Mouse (Mus musculus) olfactory bulb, adult 2 months (tissue): ENCODE results near the gene C5ar1. TPM values are rescaled to one million over a fixed set of nuclear protein-coding genes. Genes with fewer than 3 reads are reported as not detected.

Source experiments
- H3K27ac ChIP-seq: fragments of 200-500 bp; 2 replicates; pipeline ENCODE4 v1.5.1; 2012; ENCODE audit warnings: low read depth, low read length; ENCODE audit not compliant: insufficient read depth
- H3K4me1 ChIP-seq: fragments of 200-500 bp; 2 replicates; pipeline ENCODE4 v1.6.1; 2012; ENCODE audit warnings: low read length; ENCODE audit not compliant: control insufficient read depth, insufficient read depth
- H3K4me3 ChIP-seq: fragments of 200-500 bp; 2 replicates; pipeline ENCODE4 v1.5.1; 2012; ENCODE audit warnings: mild to moderate bottlenecking, low read depth, low read length, moderate library complexity; ENCODE audit not compliant: insufficient read depth
- CTCF ChIP-seq: fragments of 200-500 bp; IDR thresholded peaks from 2 replicates; pipeline ENCODE4 v1.5.1; 2012; ENCODE audit warnings: low read depth, mild to moderate bottlenecking, low read length, moderate library complexity; ENCODE audit not compliant: insufficient read depth
- POLR2A ChIP-seq: fragments of 200-500 bp; IDR thresholded peaks from 2 replicates; pipeline ENCODE4 v1.6.1; 2012; ENCODE audit warnings: mild to moderate bottlenecking, low read depth, low read length, moderate library complexity; ENCODE audit not compliant: insufficient read depth
- WGBS: fragments of 180-500 bp; shearing (Covaris S2); methylation state at CpG from one replicate; pipeline ENCODE4 v1.1.7; 2018; 5-methylcytosine and 5-hydroxymethylcytosine counted together
- polyA plus RNA-seq: library from polyadenylated mRNA; stranded (reverse); fragments of >200 nt; gene quantifications from 2 replicates; pipeline ENCODE4 v1.2.4, GENCODE M21; 2012; ENCODE audit warnings: low replicate concordance; ENCODE audit not compliant: missing spikeins, insufficient read depth, insufficient read length

The C5ar1 gene
- polyA plus RNA-seq, 1 experiment = not detected

DNA sequence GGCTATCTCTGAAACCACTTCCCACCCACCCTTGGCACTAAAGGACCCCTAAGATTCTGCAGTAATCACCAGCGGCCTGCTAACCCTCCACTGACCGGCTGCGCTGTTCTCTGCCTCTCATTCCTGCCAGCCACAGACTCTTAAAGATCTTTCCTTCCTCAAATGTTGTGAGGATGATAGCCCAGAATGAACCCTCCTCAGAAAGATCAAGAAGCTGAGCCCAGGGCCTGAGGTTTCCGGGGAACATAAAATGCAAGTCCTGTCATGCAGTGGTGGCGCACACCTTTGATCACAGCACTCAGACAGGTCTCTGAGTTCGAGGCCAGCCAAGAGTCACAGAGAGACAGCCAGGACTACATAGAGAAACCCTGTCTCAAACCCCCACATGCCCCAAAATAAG lies 17.1 kb downstream of the C5ar1 start:
- no peak overlapping the region for H3K4me3 ChIP-seq
- no peak for TF ChIP-seq POLR2A
- no peak for TF ChIP-seq CTCF
- 87% methylated on average over 6 of the region's 6 CpGs for WGBS
- no peak overlapping the region for H3K27ac ChIP-seq
- H3K4me1 ChIP-seq = no peaks in the 10 kb centered on the region

DNA sequence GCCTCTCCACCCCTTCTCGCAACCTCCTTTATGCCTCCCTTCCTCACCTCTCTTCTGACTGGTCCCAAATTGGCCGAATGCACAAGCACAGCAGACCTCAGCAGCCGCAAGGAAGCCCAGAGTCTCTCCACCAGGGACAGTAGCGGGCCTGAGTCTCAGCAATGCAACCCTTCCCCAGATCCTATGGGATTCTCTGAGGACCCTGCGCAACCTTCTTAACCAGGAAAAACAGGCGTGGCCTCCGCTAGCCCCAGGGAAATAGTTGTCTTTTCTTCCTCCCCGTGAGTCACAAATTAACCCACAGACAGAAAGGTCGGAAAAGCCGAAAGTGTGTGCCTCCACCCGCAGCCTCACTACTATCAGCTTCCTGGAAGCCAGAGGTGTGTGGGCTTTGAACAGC lies 17.6 kb downstream of the C5ar1 start:
- TF ChIP-seq POLR2A = no peak
- TF ChIP-seq CTCF = no peak
- H3K4me1 ChIP-seq = no peaks in the 10 kb centered on the region
- no peak overlapping the region for H3K4me3 ChIP-seq
- WGBS = 65% methylated on average over 11 of the region's 11 CpGs
- H3K27ac ChIP-seq = no peak overlapping the region

DNA sequence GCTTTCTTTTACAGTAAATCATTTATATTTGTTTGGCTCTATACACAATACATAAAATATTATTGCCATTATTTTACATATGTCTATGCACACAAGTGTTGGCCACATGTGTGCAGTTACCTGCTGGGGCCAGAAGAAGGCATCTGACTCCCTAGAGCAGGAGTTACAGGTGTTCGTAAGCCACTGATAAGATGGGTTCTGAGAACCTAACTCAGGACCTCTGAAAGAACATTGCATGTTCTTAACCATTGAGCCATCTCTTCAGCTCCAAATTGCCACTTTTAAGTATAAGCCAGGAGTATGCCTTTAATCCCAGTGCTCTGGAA lies 18.4 kb downstream of the C5ar1 start:
- H3K4me3 ChIP-seq = no peak overlapping the region
- 98% methylated on average over 1 of the region's 1 CpGs for WGBS
- TF ChIP-seq POLR2A (no peak), CTCF (no peak)
- no peak overlapping the region for H3K27ac ChIP-seq
- no peaks in the 10 kb centered on the region for H3K4me1 ChIP-seq

DNA sequence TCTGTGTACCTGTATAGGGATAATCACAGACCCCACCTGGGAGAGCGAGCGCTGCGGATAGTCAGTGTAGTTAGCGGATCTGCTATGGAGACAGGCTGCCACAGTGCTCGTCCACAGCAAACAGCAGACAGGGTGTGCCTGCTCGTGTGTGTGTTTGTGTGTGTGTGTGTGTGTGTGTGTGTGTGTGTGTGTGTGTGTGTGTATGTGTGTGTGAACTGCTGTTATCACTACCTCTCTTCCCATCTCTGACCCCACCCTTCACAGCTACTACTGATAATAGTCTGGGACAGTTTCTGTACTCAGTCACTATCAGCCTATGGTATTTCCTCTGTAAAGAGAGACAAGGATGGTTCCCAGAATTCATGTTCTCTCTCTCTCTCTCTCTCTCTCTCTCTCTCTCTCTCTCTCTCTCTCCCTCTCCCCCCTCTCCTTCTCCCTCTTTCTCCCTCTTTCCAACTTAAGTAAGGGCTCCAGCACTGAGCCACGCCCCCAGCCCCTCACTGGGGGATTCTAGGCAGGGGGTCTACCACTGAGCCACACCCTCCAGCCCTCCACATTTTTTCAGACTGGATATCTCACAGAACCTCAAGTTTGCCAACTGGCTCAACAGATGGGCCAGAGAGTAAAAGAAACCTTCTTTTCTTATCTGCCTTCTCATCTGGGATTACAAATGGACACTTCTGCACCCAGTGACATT lies 18.9 kb downstream of the C5ar1 start:
- TF ChIP-seq CTCF (no peak), POLR2A (no peak)
- no peak overlapping the region for H3K27ac ChIP-seq
- 81% methylated on average over 7 of the region's 7 CpGs for WGBS
- H3K4me3 ChIP-seq = no peak overlapping the region
- H3K4me1 ChIP-seq = no peaks in the 10 kb centered on the region

DNA sequence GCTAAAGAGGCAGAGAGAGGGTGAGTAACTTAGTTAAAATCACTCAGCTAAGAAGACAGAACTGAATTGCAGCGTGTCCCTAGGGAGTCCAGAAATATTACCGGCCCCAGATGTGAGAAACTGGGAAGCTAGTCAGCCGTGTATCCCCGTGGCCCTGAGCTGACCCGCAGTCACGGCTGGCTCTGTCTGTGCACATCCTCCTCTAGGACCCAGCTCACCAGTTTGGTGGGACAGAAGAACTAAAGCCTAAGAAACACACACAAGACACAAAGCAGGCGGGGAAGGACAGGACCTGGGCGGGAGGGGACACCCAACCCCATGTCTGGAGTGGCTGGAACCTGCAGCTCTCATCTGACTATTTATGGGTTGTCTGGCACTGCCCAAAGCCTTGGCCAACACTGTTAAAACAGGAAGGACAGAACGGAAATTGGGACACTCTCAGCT lies 19.8 kb downstream of the C5ar1 start:
- no peak overlapping the region for H3K27ac ChIP-seq
- TF ChIP-seq POLR2A (no peak), CTCF (no peak)
- no peaks in the 10 kb centered on the region for H3K4me1 ChIP-seq
- WGBS = 71% methylated on average over 9 of the region's 9 CpGs
- no peak overlapping the region for H3K4me3 ChIP-seq

DNA sequence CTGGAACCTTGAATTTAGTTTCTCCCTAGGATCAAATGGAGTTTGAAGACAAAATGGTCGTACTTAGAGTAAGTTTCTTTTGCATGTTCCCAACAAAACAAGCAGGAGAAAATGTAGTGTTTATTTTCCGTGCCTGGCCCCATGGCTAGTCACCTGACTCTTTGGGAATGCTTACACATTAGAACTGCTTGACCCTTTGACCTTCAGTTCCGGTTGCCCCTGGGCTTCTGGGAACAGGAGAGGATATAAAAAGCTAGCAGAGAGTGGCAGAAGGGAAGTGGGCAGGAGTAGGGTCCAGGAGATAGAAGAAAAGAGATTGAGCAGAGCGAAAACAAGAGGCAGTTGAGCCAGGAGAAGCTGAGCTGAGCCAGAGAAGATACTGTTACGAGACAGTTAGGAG lies 29.5 kb downstream of the C5ar1 start:
- TF ChIP-seq POLR2A (no peak), CTCF (no peak)
- Histone ChIP-seq H3K4me3 (no peak overlapping the region), H3K4me1 (no peaks in the 10 kb centered on the region), H3K27ac (no peak overlapping the region)
- 63% methylated on average over 5 of the region's 5 CpGs for WGBS

DNA sequence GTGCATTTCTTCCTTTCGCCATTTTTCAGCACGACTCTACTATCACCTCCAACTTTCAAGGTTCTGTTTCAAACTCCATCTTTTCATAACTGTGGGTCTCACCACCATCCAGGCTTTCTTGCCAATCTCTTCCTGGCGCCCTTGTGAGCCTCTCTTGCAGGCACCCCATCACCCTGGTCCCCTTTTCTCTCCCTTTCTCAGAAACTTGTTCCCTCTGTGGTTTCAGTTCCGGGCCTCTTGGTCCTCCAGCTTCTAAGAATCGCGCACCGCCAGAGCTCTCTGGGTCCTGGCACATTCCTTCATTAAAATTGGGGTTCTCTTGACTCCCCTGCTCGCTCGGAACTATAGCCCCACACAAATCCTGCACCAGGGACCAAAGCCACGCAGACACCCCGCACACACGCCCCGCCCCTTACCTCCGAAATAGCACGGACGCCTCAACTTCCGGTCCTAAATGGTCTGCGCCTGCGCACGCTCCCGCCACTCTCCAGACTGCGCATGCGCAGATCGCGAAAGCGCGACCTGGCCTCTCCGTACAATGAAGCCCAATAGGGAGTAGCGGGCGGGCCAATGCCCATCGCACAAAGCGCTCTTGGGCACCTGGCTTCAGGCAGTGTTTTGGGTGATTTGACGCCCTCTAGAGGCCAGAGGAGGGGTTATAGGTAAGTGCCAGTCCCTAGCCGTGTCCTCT lies 37.6 kb downstream of the C5ar1 start, which contains the start of gene Dhx34:
Gene Dhx34 (minus strand): TSS at position 456 of the 691 bp plus-strand sequence.
- Histone ChIP-seq H3K4me1 (no peaks in the 10 kb centered on the region), H3K27ac (peak within 1 kb of the TSS; percentile 52), H3K4me3 (peak within 1 kb of the TSS; percentile 71)
- WGBS = under 1% methylated on average over 34 of the region's 34 CpGs
- TF ChIP-seq POLR2A (peak; percentile 75), CTCF (no peak)

DNA sequence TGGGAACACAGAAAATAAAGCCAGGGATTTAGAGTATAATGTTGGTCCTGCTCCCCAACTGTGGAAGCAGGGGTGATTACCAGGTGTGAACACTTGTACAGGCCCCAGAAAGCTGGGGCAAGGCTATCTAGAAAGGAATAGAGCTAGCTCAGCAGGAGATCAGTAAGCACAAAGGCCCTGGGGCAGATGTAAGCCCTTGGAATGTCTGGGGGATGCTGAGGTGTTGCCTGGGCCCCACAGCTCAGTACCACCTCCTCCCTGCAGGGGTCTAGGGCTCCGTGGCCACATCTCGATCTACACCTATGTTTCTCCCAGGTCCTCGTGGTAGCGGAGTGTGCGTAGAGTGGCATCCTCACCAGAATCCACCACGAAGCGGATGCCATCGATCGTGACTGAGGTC lies 45.4 kb downstream of the C5ar1 start:
- H3K4me3 ChIP-seq = no peak overlapping the region
- H3K27ac ChIP-seq = no peak overlapping the region
- peaks cover 2% of the 10 kb centered on the region; the same call in 1 of the 2 replicates for H3K4me1 ChIP-seq
- 90% methylated on average over 9 of the region's 9 CpGs for WGBS
- TF ChIP-seq CTCF (no peak), POLR2A (no peak)

DNA sequence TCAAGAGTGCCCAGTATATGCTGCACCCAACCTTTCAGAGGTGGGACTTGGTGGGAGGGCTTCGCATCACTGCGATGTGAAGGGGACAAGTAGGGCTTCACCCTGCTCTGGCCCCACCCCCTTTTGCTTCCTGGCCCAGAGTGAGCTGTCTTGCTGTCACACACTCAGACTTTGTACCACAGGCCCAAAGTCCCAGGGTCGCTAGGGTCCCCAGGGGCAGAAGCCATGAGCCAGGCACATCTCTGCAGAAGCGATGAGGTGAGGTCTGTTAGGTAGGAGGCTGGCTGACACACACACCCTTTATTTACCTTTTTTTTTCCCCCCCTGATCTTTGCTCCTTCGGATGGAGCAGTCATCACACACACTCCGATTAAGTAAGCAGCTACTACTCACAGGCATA lies 46.1 kb downstream of the C5ar1 start:
- Histone ChIP-seq H3K4me3 (no peak overlapping the region), H3K4me1 (peaks cover 9% of the 10 kb centered on the region), H3K27ac (no peak overlapping the region)
- 92% methylated on average over 6 of the region's 6 CpGs for WGBS
- TF ChIP-seq POLR2A (no peak), CTCF (no peak)
